Mouse (Mus musculus): ENCODE measurements at regions not wholly inside any gene's neighbourhood (a gene's known extent, or its start where the extent isn't known, plus 50 kb on each side); places are given as distances from the start of the nearest gene placed in this dataset.

- TF ChIP-seq EP300 (optimal IDR thresholded peaks at IDR 0.05) (no peak), CTCF (IDR thresholded peaks at IDR 0.05; ENCODE audit: low read depth) (no peak)
These were observed 96.2 kb upstream of the Mpp6 start for GRCm38 (mm10) chr6:50013842-50014241.
